Mouse (Mus musculus) lung, embryonic 14.5 days (tissue): Measurements from ENCODE around the gene Otos. TPM values are rescaled to one million over a fixed set of nuclear protein-coding genes. Genes with fewer than 3 reads are reported as not detected.

Experiments
- ATAC-seq: fragments of 200-750 bp; cut with Nextera tagmentation; 2 replicates; pipeline ENCODE4 v1.8.0; 2017; ENCODE audit warnings: mild to moderate bottlenecking, moderate TSS enrichment, moderate library complexity; ENCODE audit not compliant: insufficient read depth
- DNase-seq: peaks from one replicate; pipeline ENCODE4 v3.0.0-alpha.2; 2015
- H3K27ac ChIP-seq: fragments of 300-500 bp; sonication (generic); 2 replicates; pipeline ENCODE4 v1.5.1; 2014; ENCODE audit warnings: low read depth, mild to moderate bottlenecking, moderate library complexity
- H3K27me3 ChIP-seq: fragments of 300-500 bp; sonication (generic); 2 replicates; pipeline ENCODE4 v1.6.1; 2014; ENCODE audit warnings: low read length, control low read depth; ENCODE audit not compliant: insufficient read depth
- H3K36me3 ChIP-seq: fragments of 300-500 bp; sonication (generic); 2 replicates; pipeline ENCODE4 v1.6.1; 2014; ENCODE audit warnings: control low read depth; ENCODE audit not compliant: insufficient read depth
- H3K4me1 ChIP-seq: fragments of 300-500 bp; sonication (generic); 2 replicates; pipeline ENCODE4 v1.6.1; 2014; ENCODE audit warnings: antibody characterized with exemption, control low read depth; ENCODE audit not compliant: insufficient read depth
- H3K4me2 ChIP-seq: fragments of 300-500 bp; sonication (generic); 2 replicates; pipeline ENCODE4 v1.6.1; 2014; ENCODE audit warnings: mild to moderate bottlenecking
- H3K4me3 ChIP-seq: fragments of 300-500 bp; sonication (generic); 2 replicates; pipeline ENCODE4 v1.5.1; 2014; ENCODE audit warnings: low read depth, low read length
- H3K9ac ChIP-seq: fragments of 300-500 bp; sonication (generic); 2 replicates; pipeline ENCODE4 v1.6.1; 2014
- H3K9me3 ChIP-seq: fragments of 300-500 bp; sonication (generic); 2 replicates; pipeline ENCODE4 v1.6.1; 2016; ENCODE audit warnings: low read depth, low read length, control low read depth
- CTCF ChIP-seq: IDR thresholded peaks from 2 replicates; pipeline ENCODE4 v1.5.1; 2016; ENCODE audit warnings: antibody characterized with exemption, low read depth
- WGBS: fragments of 180-500 bp; shearing (Covaris S2); extraction: QIAGEN DNeasy Blood & Tissue Kit; methylation state at CpG from one replicate; pipeline ENCODE4 v1.1.7; 2014; 5-methylcytosine and 5-hydroxymethylcytosine counted together
- polyA plus RNA-seq: library from polyadenylated mRNA; unstranded; fragments of >200 nt; fragmentation: Nextera tagmentation; extraction: Ambion mirVana; gene quantifications from 2 replicates; pipeline ENCODE4 v1.2.1, GENCODE M21; 2014

The Otos gene
- polyA plus RNA-seq, 1 experiment from 2014 or later = not detected

- no peak overlapping the region for H3K4me3 ChIP-seq
- no peak overlapping the region for H3K9ac ChIP-seq
- 63% methylated on average over 6 of the region's 6 CpGs for WGBS
- no peak for ATAC-seq
- no peaks in the 10 kb centered on the region for H3K4me1 ChIP-seq
- no peaks in the 10 kb centered on the region for H3K27me3 ChIP-seq
- TF ChIP-seq CTCF = no peak
- H3K9me3 ChIP-seq = no peaks in the 10 kb centered on the region
- no peak overlapping the region for H3K4me2 ChIP-seq
- no peak overlapping the region for H3K27ac ChIP-seq
- DNase-seq = no peak
- H3K36me3 ChIP-seq = peaks cover 24% of the 10 kb centered on the region
Observed at GRCm38 (mm10) chr1:92632948-92633347, 15.7 kb downstream of the Otos start.

GRCm38 (mm10) chr1:92632196-92632595 lies 16.4 kb downstream of the Otos start:
- Histone ChIP-seq H3K9me3 (no peaks in the 10 kb centered on the region), H3K4me1 (no peaks in the 10 kb centered on the region), H3K9ac (no peak overlapping the region), H3K27ac (no peak overlapping the region), H3K27me3 (no peaks in the 10 kb centered on the region), H3K36me3 (peaks cover 16% of the 10 kb centered on the region), H3K4me2 (no peak overlapping the region), H3K4me3 (no peak overlapping the region)
- ATAC-seq (no peak), DNase-seq (no peak)
- 73% methylated on average over 5 of the region's 5 CpGs for WGBS
- TF ChIP-seq CTCF = no peak

GRCm38 (mm10) chr1:92628227-92628626 lies 20.4 kb downstream of the Otos start:
- Histone ChIP-seq H3K4me3 (no peak overlapping the region), H3K4me1 (no peaks in the 10 kb centered on the region), H3K9ac (no peak overlapping the region; the same call in 1 of the 2 replicates), H3K36me3 (no peaks in the 10 kb centered on the region), H3K27me3 (no peaks in the 10 kb centered on the region), H3K9me3 (no peaks in the 10 kb centered on the region), H3K27ac (no peak overlapping the region), H3K4me2 (no peak overlapping the region)
- DNase-seq = peak; percentile 71
- 41% methylated on average over 4 of the region's 4 CpGs for WGBS
- TF ChIP-seq CTCF = no peak
- ATAC-seq = 0 out of 2 replicates have a peak, but pooled peaks have one; percentile 60

- Histone ChIP-seq H3K27ac (no peak overlapping the region), H3K4me2 (no peak overlapping the region), H3K36me3 (no peaks in the 10 kb centered on the region), H3K4me1 (no peaks in the 10 kb centered on the region), H3K9ac (no peak overlapping the region), H3K4me3 (no peak overlapping the region), H3K27me3 (no peaks in the 10 kb centered on the region), H3K9me3 (no peaks in the 10 kb centered on the region)
- ATAC-seq (no peak), DNase-seq (no peak)
- 36% methylated on average over 4 of the region's 4 CpGs for WGBS
- no peak for TF ChIP-seq CTCF
Observed at GRCm38 (mm10) chr1:92618360-92618759, 30.3 kb downstream of the Otos start.

- WGBS = 60% methylated on average over 2 of the region's 2 CpGs
- Histone ChIP-seq H3K9me3 (no peaks in the 10 kb centered on the region), H3K36me3 (no peaks in the 10 kb centered on the region), H3K9ac (no peak within 1 kb of the TSS), H3K4me1 (no peaks in the 10 kb centered on the region), H3K27ac (no peak within 1 kb of the TSS), H3K4me3 (no peak within 1 kb of the TSS), H3K4me2 (no peak within 1 kb of the TSS), H3K27me3 (no peaks in the 10 kb centered on the region)
- ATAC-seq (no peak), DNase-seq (no peak)
- no peak for TF ChIP-seq CTCF
Observed at GRCm38 (mm10) chr1:92617488-92617887, 31.2 kb downstream of the Otos start, which contains the start of gene Olfr12. Gene Olfr12 (plus strand): TSS chr1:92617788.

GRCm38 (mm10) chr1:92616046-92616445 lies 32.6 kb downstream of the Otos start:
- Histone ChIP-seq H3K27ac (no peak overlapping the region), H3K4me2 (no peak overlapping the region), H3K36me3 (no peaks in the 10 kb centered on the region), H3K4me3 (no peak overlapping the region), H3K9me3 (no peaks in the 10 kb centered on the region), H3K27me3 (no peaks in the 10 kb centered on the region), H3K9ac (no peak overlapping the region), H3K4me1 (no peaks in the 10 kb centered on the region)
- DNase-seq (no peak), ATAC-seq (no peak)
- TF ChIP-seq CTCF = no peak
- 79% methylated on average over 1 of the region's 1 CpGs for WGBS

GRCm38 (mm10) chr1:92614516-92614915 lies 34.1 kb downstream of the Otos start:
- peak; percentile 59 for TF ChIP-seq CTCF
- peak; percentile 71 for DNase-seq
- no peak for ATAC-seq

GRCm38 (mm10) chr1:92613175-92613574 lies 35.5 kb downstream of the Otos start:
- H3K4me1 ChIP-seq = no peaks in the 10 kb centered on the region
- H3K4me3 ChIP-seq = no peak overlapping the region
- DNase-seq (no peak), ATAC-seq (no peak)
- TF ChIP-seq CTCF = no peak
- no peak overlapping the region for H3K9ac ChIP-seq
- H3K9me3 ChIP-seq = no peaks in the 10 kb centered on the region
- no peak overlapping the region for H3K4me2 ChIP-seq
- no peak overlapping the region for H3K27ac ChIP-seq
- H3K27me3 ChIP-seq = no peaks in the 10 kb centered on the region
- no peaks in the 10 kb centered on the region for H3K36me3 ChIP-seq
- WGBS = 42% methylated on average over 4 of the region's 4 CpGs

More at GRCm38 (mm10) chr1:92614516-92614915, 34.1 kb downstream of the Otos start:
- no peak overlapping the region for H3K4me2 ChIP-seq
- no peak overlapping the region for H3K27ac ChIP-seq
- H3K9ac ChIP-seq = no peak overlapping the region
- no peaks in the 10 kb centered on the region for H3K4me1 ChIP-seq
- no peaks in the 10 kb centered on the region for H3K27me3 ChIP-seq
- H3K4me3 ChIP-seq = no peak overlapping the region
- no peaks in the 10 kb centered on the region for H3K9me3 ChIP-seq
- H3K36me3 ChIP-seq = no peaks in the 10 kb centered on the region
- 20% methylated on average over 1 of the region's 1 CpGs for WGBS
